14 mouse cellular contexts compared by ENCODE assay signal in the genomic region with DNA sequence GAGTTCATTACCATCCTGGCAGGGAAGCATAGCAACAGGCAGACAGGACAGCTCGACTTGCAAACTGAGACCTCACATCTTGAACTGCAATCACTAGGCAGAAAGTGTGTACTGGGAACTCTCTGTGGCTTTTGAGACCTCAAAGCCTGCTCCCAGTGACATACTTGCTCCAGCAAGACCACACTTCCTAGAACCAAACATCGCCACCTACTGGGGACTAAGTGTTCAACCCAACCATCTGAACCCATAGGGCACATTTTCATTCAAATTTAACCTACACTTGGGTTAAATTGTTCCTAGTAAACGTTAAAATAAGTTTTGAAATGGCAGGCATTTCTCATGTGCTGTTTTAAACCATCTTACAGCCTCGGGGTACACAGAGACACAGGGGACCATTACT. TPM values are rescaled to one million over a fixed set of nuclear protein-coding genes. Genes with fewer than 3 reads are reported as not detected.
DNase-seq lines count a peak whose midpoint lies in the region; ATAC-seq and TF ChIP-seq lines count a peak whose summit lies in the region.
"Had no signal": no experiment of that assay in that cellular context is flagged by ENCODE, and none has a peak within 500 bp of the region (broad histone marks: within the 10 kb centered on the region; RNA-seq: fewer than 3 reads in every experiment).

No protein-coding gene starts in this region.

- no peak overlapping the region for H3K9ac ChIP-seq in MEL (ENCODE audit: control insufficient read depth, low read depth, low read length, poor library complexity, severe bottlenecking)
- no peak overlapping the region for H3K9ac ChIP-seq in hindbrain, embryonic 13.5 days

- no peaks in the 10 kb centered on the region for H3K36me3 ChIP-seq in MEL (ENCODE audit: control insufficient read depth in 1 of 2, insufficient read depth in 2 of 2, low read length in 2 of 2)
- no peaks in the 10 kb centered on the region for H3K36me3 ChIP-seq in hindbrain, embryonic 13.5 days

- no peak overlapping the region for H3K27ac ChIP-seq in left cerebral cortex, adult 2 months
- H3K27ac ChIP-seq in MEL (ENCODE audit: control insufficient read depth, low read depth, low read length) = no peak overlapping the region
- H3K27ac ChIP-seq in hindbrain, embryonic 13.5 days = no peak overlapping the region

- peak; percentile 20 for TF ChIP-seq CTCF in left cerebral cortex, adult 2 months (IDR thresholded peaks at IDR 0.05)
- TF ChIP-seq CTCF in MEL (IDR thresholded peaks at IDR 0.05 in 2 of 3, conservative IDR thresholded peaks at IDR 0.05 in 1 of 3; ENCODE audit: control insufficient read depth in 1 of 3, insufficient read depth in 1 of 3, low read depth in 2 of 3, low read length in 3 of 3, poor library complexity in 1 of 3, severe bottlenecking in 1 of 3) = peak; percentile 47 to 69 (median 64)

- H3K4me2 ChIP-seq in hindbrain, embryonic 13.5 days = no peak overlapping the region

- intact Hi-C loops in left cerebral cortex, adult 2 months (cut with DNase I) = no loop called here

- WGBS in hindbrain, embryonic 13.5 days = 49% methylated on average over 4 of the region's 4 CpGs

- H3K4me3 ChIP-seq in left cerebral cortex, adult 2 months = no peak overlapping the region
- H3K4me3 ChIP-seq in MEL (ENCODE audit: control insufficient read depth in 1 of 2, insufficient read depth in 1 of 2, low read depth in 2 of 2, low read length in 2 of 2) = no peak overlapping the region
- H3K4me3 ChIP-seq in hindbrain, embryonic 13.5 days = no peak overlapping the region

- H3K9me3 ChIP-seq in MEL (replicated peaks; ENCODE audit: insufficient read depth, low read length) = no peaks in the 10 kb centered on the region
- H3K9me3 ChIP-seq in hindbrain, embryonic 13.5 days = no peaks in the 10 kb centered on the region

- peaks cover 0 to 2% of the 10 kb centered on the region in 2 experiments; a peak in 3 of 4 replicates for H3K27me3 ChIP-seq in MEL (ENCODE audit: control insufficient read depth in 1 of 2, insufficient read depth in 2 of 2, low read length in 2 of 2)
- peaks cover 70% of the 10 kb centered on the region for H3K27me3 ChIP-seq in hindbrain, embryonic 13.5 days

- no peak for TF ChIP-seq EP300 in MEL (IDR thresholded peaks at IDR 0.05; ENCODE audit: low read depth in 1 of 2, low read length in 2 of 2)

- no peaks in the 10 kb centered on the region for H3K4me1 ChIP-seq in MEL (ENCODE audit: control insufficient read depth in 1 of 2, insufficient read depth in 2 of 2, low read length in 2 of 2)
- no peaks in the 10 kb centered on the region for H3K4me1 ChIP-seq in hindbrain, embryonic 13.5 days (replicated peaks)

- 0 out of 2 replicates have a peak, but pooled peaks have one; percentile 41 for ATAC-seq in granulocyte monocyte progenitor cell, adult 5-6 weeks (replicated peaks; ENCODE audit: poor library complexity, severe bottlenecking)
- ATAC-seq in hindbrain, embryonic 13.5 days (ENCODE audit: low FRiP score) = no peak
- ATAC-seq: forebrain, embryonic 16.5 days had no signal

- no peak for DNase-seq in left cerebral cortex, adult 2 months (ENCODE audit: extremely low spot score in 1 of 2, low spot score in 2 of 2)
- DNase-seq in left cerebral cortex, adult 11 months (ENCODE audit: low spot score) = no peak
- DNase-seq in CD4-positive helper T cell, adult 2 months (ENCODE audit: low read depth, low spot score) = peak; percentile 30
- peak; percentile 73 for DNase-seq in MEL (ENCODE audit: low read depth, low spot score)
- no peak for DNase-seq in right cerebral cortex, postnatal 25 days
- DNase-seq: cerebellum, postnatal 14 days; heart, postnatal 10 days; kidney, adult 18-20 months had no signal

- no peaks in the 10 kb centered on the region for H3K79me2 ChIP-seq in MEL (ENCODE audit: control insufficient read depth, insufficient read depth, low read length, poor library complexity)

- peak; percentile 29 for TF ChIP-seq RAD21 in MEL (IDR thresholded peaks at IDR 0.05; ENCODE audit: low read depth, low read length)

- TF ChIP-seq POLR2A in MEL (IDR thresholded peaks at IDR 0.05; ENCODE audit: control insufficient read depth in 1 of 2, insufficient read depth in 1 of 2, low read depth in 1 of 2, low read length in 2 of 2, poor library complexity in 1 of 2) = no peak

TF ChIP-seq in MEL, 35 proteins besides CTCF, POLR2A, EP300 and RAD21:
- TF ChIP-seq SMC3 (IDR thresholded peaks at IDR 0.05; ENCODE audit: low read depth, low read length) (peak; percentile 50), MAX (IDR thresholded peaks at IDR 0.05; ENCODE audit: low read length) (no peak)
TF ChIP-seq in MEL: peak in this region for 1.

RNA-seq across cellular contexts. Expression of a gene that starts 15.6 kb away (rescaled TPM):
- total RNA-seq in left cerebral cortex, adult 2 months (2021) = under 1 TPM in 1 of 2 experiments, not detected in 1; 0.20 TPM
- total RNA-seq in MEL (2012; rRNA removed) = not detected in 2 replicates
- polyA plus RNA-seq in MEL (2012; ENCODE audit: insufficient read depth in 1 of 2, insufficient read length in 2 of 2, low read depth in 1 of 2, low replicate concordance in 2 of 2, missing spikeins in 1 of 2) = under 1 TPM in 1 of 2 experiments, not detected in 1; 0.08 TPM
- total RNA-seq in granulocyte monocyte progenitor cell, adult 5-6 weeks (2014; fragmentation: Nextera tagmentation) = not detected in 2 replicates
- not detected in 2 replicates for total RNA-seq in granulocyte monocyte progenitor cell, adult 5-6 weeks (2017)
- polyA plus RNA-seq in hindbrain, embryonic 13.5 days (2015; fragmentation: Nextera tagmentation; extraction: Ambion mirVana) = not detected in 2 replicates
- total RNA-seq: heart, postnatal 10 days had no signal
- polyA plus RNA-seq: limb, embryonic 11.5 days had no signal

RNA-seq across cellular contexts. Expression of a gene that starts 16.1 kb away (rescaled TPM):
- not detected for total RNA-seq in left cerebral cortex, adult 2 months (2021)
- 0.39 and 0.46 TPM in 2 replicates for total RNA-seq in MEL (2012; rRNA removed)
- 1 to 10 TPM in 1 of 2 experiments, not detected in 1; 3.2 TPM for polyA plus RNA-seq in MEL (2012; ENCODE audit: insufficient read depth in 1 of 2, insufficient read length in 2 of 2, low read depth in 1 of 2, low replicate concordance in 2 of 2, missing spikeins in 1 of 2)
- total RNA-seq in granulocyte monocyte progenitor cell, adult 5-6 weeks (2014; fragmentation: Nextera tagmentation) = not detected in 2 replicates
- total RNA-seq in granulocyte monocyte progenitor cell, adult 5-6 weeks (2017) = not detected in 2 replicates
- not detected in 2 replicates for polyA plus RNA-seq in hindbrain, embryonic 13.5 days (2015; fragmentation: Nextera tagmentation; extraction: Ambion mirVana)
- total RNA-seq: heart, postnatal 10 days had no signal
- polyA plus RNA-seq: forebrain, embryonic 16.5 days; gonadal fat pad, adult 2 months had no signal

RNA-seq across cellular contexts. Expression of a gene that starts 35.3 kb away (rescaled TPM):
- total RNA-seq in left cerebral cortex, adult 2 months (2021) = not detected
- not detected in 2 replicates for total RNA-seq in MEL (2012; rRNA removed)
- under 1 TPM in 1 of 2 experiments, not detected in 1; 0.67 TPM for polyA plus RNA-seq in MEL (2012; ENCODE audit: insufficient read depth in 1 of 2, insufficient read length in 2 of 2, low read depth in 1 of 2, low replicate concordance in 2 of 2, missing spikeins in 1 of 2)
- 0.41 TPM in 1 of 2 replicates, not detected in the other for total RNA-seq in granulocyte monocyte progenitor cell, adult 5-6 weeks (2014; fragmentation: Nextera tagmentation)
- total RNA-seq in granulocyte monocyte progenitor cell, adult 5-6 weeks (2017) = not detected in 2 replicates
- 0.19 and 0.21 TPM in 2 replicates for polyA plus RNA-seq in hindbrain, embryonic 13.5 days (2015; fragmentation: Nextera tagmentation; extraction: Ambion mirVana)
- total RNA-seq: heart, postnatal 10 days had no signal

RNA-seq across cellular contexts. Expression of a gene that starts 48.4 kb away (rescaled TPM):
- total RNA-seq in left cerebral cortex, adult 2 months (2021) = 10 to 100 TPM; 49.1 to 53.9 TPM
- 51.1 and 56.2 TPM in 2 replicates for total RNA-seq in MEL (2012; rRNA removed)
- 100 to 1,000 TPM in 1 of 2 experiments, not detected in 1; 104 TPM for polyA plus RNA-seq in MEL (2012; ENCODE audit: insufficient read depth in 1 of 2, insufficient read length in 2 of 2, low read depth in 1 of 2, low replicate concordance in 2 of 2, missing spikeins in 1 of 2)
- total RNA-seq in granulocyte monocyte progenitor cell, adult 5-6 weeks (2014; fragmentation: Nextera tagmentation) = 60.4 and 82.5 TPM in 2 replicates
- 35.2 and 37.3 TPM in 2 replicates for total RNA-seq in granulocyte monocyte progenitor cell, adult 5-6 weeks (2017)
- 63.5 and 65.5 TPM in 2 replicates for polyA plus RNA-seq in hindbrain, embryonic 13.5 days (2015; fragmentation: Nextera tagmentation; extraction: Ambion mirVana)

RNA-seq across cellular contexts. Expression of a gene that starts 49.5 kb away (rescaled TPM):
- total RNA-seq in left cerebral cortex, adult 2 months (2021) = not detected
- total RNA-seq in MEL (2012; rRNA removed) = not detected in 2 replicates
- not detected for polyA plus RNA-seq in MEL (2012; ENCODE audit: insufficient read depth in 1 of 2, insufficient read length in 2 of 2, low read depth in 1 of 2, low replicate concordance in 2 of 2, missing spikeins in 1 of 2)
- total RNA-seq in granulocyte monocyte progenitor cell, adult 5-6 weeks (2014; fragmentation: Nextera tagmentation) = not detected in 2 replicates
- not detected in 2 replicates for total RNA-seq in granulocyte monocyte progenitor cell, adult 5-6 weeks (2017)
- not detected in 2 replicates for polyA plus RNA-seq in hindbrain, embryonic 13.5 days (2015; fragmentation: Nextera tagmentation; extraction: Ambion mirVana)
- polyA plus RNA-seq: embryonic facial prominence, embryonic 14.5 days; forebrain, embryonic 16.5 days; gonadal fat pad, adult 2 months; limb, embryonic 11.5 days had no signal

Comparison
In these comparisons a context has a peak if more than half of its experiments do, and no peak if none do; other contexts are left out.
1. DNase-seq: peak in CD4-positive helper T cell, adult 2 months (single experiment) and MEL (single experiment); none in left cerebral cortex, adult 2 months (0 of 2), left cerebral cortex, adult 11 months (single experiment) and right cerebral cortex, postnatal 25 days (single experiment).